Comparison of ENCODE assay signal across 10 mouse cellular contexts in genomic region chr9:107285009-107285408, GRCm38 (mm10). TPM values are rescaled to one million over a fixed set of nuclear protein-coding genes. Genes with fewer than 3 reads are reported as not detected.
DNase-seq lines count a peak whose midpoint lies in the region; ATAC-seq lines count a peak whose summit lies in the region.
"Had no signal": no experiment of that assay in that cellular context is flagged by ENCODE, and none has a peak within 500 bp of the region (broad histone marks: within the 10 kb centered on the region; RNA-seq: fewer than 3 reads in every experiment).

No protein-coding gene starts in this region.

- intact Hi-C loops in left cerebral cortex, postnatal 14 days (cut with DNase I) = no loop called here

- 10% methylated on average over 3 of the region's 3 CpGs for WGBS in liver, embryonic 13.5 days (ENCODE audit: insufficient replicate concordance)
- WGBS in stomach, embryonic 15.5 days = 15% methylated on average over 3 of the region's 3 CpGs
- 19% methylated on average over 3 of the region's 3 CpGs for WGBS in forebrain, embryonic 16.5 days
- 19% methylated on average over 3 of the region's 3 CpGs for WGBS in midbrain, embryonic 14.5 days

- ATAC-seq in common myeloid progenitor, adult 5-6 weeks (replicated peaks; ENCODE audit: low read depth, poor library complexity, severe bottlenecking) = peak; percentile 13; the same call in 1 of the 2 replicates
- ATAC-seq in liver, embryonic 13.5 days (ENCODE audit: low read depth) = no peak
- no peak for ATAC-seq in stomach, embryonic 15.5 days (ENCODE audit: insufficient read depth, low FRiP score, low read depth)
- ATAC-seq in forebrain, embryonic 16.5 days = no peak
- ATAC-seq in midbrain, embryonic 14.5 days (ENCODE audit: low FRiP score, low TSS enrichment) = no peak
- ATAC-seq: inflammation-experienced regulatory T-cells, adult 6 months had no signal

- peaks cover 60% of the 10 kb centered on the region for H3K4me1 ChIP-seq in liver, embryonic 13.5 days (replicated peaks)
- peaks cover 23% of the 10 kb centered on the region for H3K4me1 ChIP-seq in stomach, embryonic 15.5 days
- peaks cover 14% of the 10 kb centered on the region for H3K4me1 ChIP-seq in forebrain, embryonic 16.5 days (replicated peaks; ENCODE audit: control insufficient read depth, insufficient read depth, low read length)
- H3K4me1 ChIP-seq in midbrain, embryonic 14.5 days (ENCODE audit: control insufficient read depth, insufficient read depth, low read length) = peaks cover 10% of the 10 kb centered on the region

- H3K9ac ChIP-seq in liver, embryonic 13.5 days = no peak overlapping the region
- no peak overlapping the region for H3K9ac ChIP-seq in stomach, embryonic 15.5 days
- H3K9ac ChIP-seq in forebrain, embryonic 16.5 days (replicated peaks; ENCODE audit: low read depth, low read length) = no peak overlapping the region
- no peak overlapping the region for H3K9ac ChIP-seq in midbrain, embryonic 14.5 days (replicated peaks; ENCODE audit: low read length)

- H3K36me3 ChIP-seq in liver, embryonic 13.5 days = no peaks in the 10 kb centered on the region
- no peaks in the 10 kb centered on the region for H3K36me3 ChIP-seq in stomach, embryonic 15.5 days
- H3K36me3 ChIP-seq in forebrain, embryonic 16.5 days (ENCODE audit: control insufficient read depth, insufficient read depth) = no peaks in the 10 kb centered on the region
- no peaks in the 10 kb centered on the region for H3K36me3 ChIP-seq in midbrain, embryonic 14.5 days (ENCODE audit: control insufficient read depth, insufficient read depth, low read length)

- peak; percentile 53 for DNase-seq in thymus, postnatal 14 days
- DNase-seq in thymus, adult 18-20 months = no peak
- no peak for DNase-seq in liver, embryonic 13.5 days
- no peak for DNase-seq in left cerebral cortex, postnatal 14 days (ENCODE audit: low spot score in 2 of 2)
- no peak for DNase-seq in midbrain, embryonic 14.5 days

- no peaks in the 10 kb centered on the region for H3K27me3 ChIP-seq in liver, embryonic 13.5 days
- H3K27me3 ChIP-seq in stomach, embryonic 15.5 days (replicated peaks) = no peaks in the 10 kb centered on the region
- 0 out of 2 replicates have a peak, but pooled peaks cover 4% of the 10 kb centered on the region for H3K27me3 ChIP-seq in forebrain, embryonic 16.5 days (replicated peaks; ENCODE audit: control insufficient read depth, insufficient read depth, low read length)
- H3K27me3 ChIP-seq in midbrain, embryonic 14.5 days (ENCODE audit: control insufficient read depth, insufficient read depth, low read length) = peaks cover 4% of the 10 kb centered on the region; the same call in 1 of the 2 replicates

- H3K9me3 ChIP-seq in liver, embryonic 13.5 days (replicated peaks) = no peaks in the 10 kb centered on the region
- no peaks in the 10 kb centered on the region for H3K9me3 ChIP-seq in stomach, embryonic 15.5 days
- H3K9me3 ChIP-seq in forebrain, embryonic 16.5 days (ENCODE audit: control insufficient read depth, low read length) = no peaks in the 10 kb centered on the region
- H3K9me3 ChIP-seq in midbrain, embryonic 14.5 days (ENCODE audit: control insufficient read depth, low read length) = no peaks in the 10 kb centered on the region

- 0 out of 2 replicates have a peak overlapping the region, but pooled peaks have one; percentile 27 for H3K27ac ChIP-seq in liver, embryonic 13.5 days
- H3K27ac ChIP-seq in stomach, embryonic 15.5 days = peak overlapping the region; percentile 57
- H3K27ac ChIP-seq in forebrain, embryonic 16.5 days (ENCODE audit: low read length) = no peak overlapping the region
- no peak overlapping the region for H3K27ac ChIP-seq in midbrain, embryonic 14.5 days (replicated peaks; ENCODE audit: low read depth, low read length)
- H3K27ac ChIP-seq: macrophage had no signal

- H3K4me3 ChIP-seq in liver, embryonic 13.5 days (replicated peaks) = no peak overlapping the region
- no peak overlapping the region for H3K4me3 ChIP-seq in stomach, embryonic 15.5 days (replicated peaks)
- no peak overlapping the region for H3K4me3 ChIP-seq in forebrain, embryonic 16.5 days (replicated peaks; ENCODE audit: low read length)
- no peak overlapping the region for H3K4me3 ChIP-seq in midbrain, embryonic 14.5 days (replicated peaks; ENCODE audit: low read depth, low read length)

- H3K4me2 ChIP-seq in liver, embryonic 13.5 days = no peak overlapping the region
- H3K4me2 ChIP-seq in stomach, embryonic 15.5 days = 0 out of 2 replicates have a peak overlapping the region, but pooled peaks have one; percentile 21
- H3K4me2 ChIP-seq in forebrain, embryonic 16.5 days (ENCODE audit: low read length) = no peak overlapping the region
- H3K4me2 ChIP-seq in midbrain, embryonic 14.5 days (ENCODE audit: low read length) = no peak overlapping the region

RNA-seq across cellular contexts. Expression of gene Mapkapk3, which starts 4.7 kb away (rescaled TPM):
- 61.4 and 71.9 TPM in 2 replicates for total RNA-seq in common myeloid progenitor, adult 5-6 weeks (2017)
- 9.1 and 10.2 TPM in 2 replicates for polyA plus RNA-seq in liver, embryonic 13.5 days (2015; fragmentation: Nextera tagmentation; extraction: Ambion mirVana)
- polyA plus RNA-seq in stomach, embryonic 15.5 days (2015; fragmentation: Nextera tagmentation; extraction: Ambion mirVana) = 35.3 and 38.0 TPM in 2 replicates
- total RNA-seq in left cerebral cortex, postnatal 14 days (2021) = 1 to 10 TPM; 2.4 to 2.7 TPM
- polyA plus RNA-seq in forebrain, embryonic 16.5 days (2015; fragmentation: Nextera tagmentation; extraction: Ambion mirVana) = 1.4 and 1.7 TPM in 2 replicates
- polyA plus RNA-seq in midbrain, embryonic 14.5 days (2014; fragmentation: Nextera tagmentation; extraction: Ambion mirVana) = 1.5 and 1.8 TPM in 2 replicates

RNA-seq across cellular contexts. Expression of gene Cish, which starts 10.8 kb away (rescaled TPM):
- 0.27 and 0.39 TPM in 2 replicates for total RNA-seq in common myeloid progenitor, adult 5-6 weeks (2017)
- polyA plus RNA-seq in liver, embryonic 13.5 days (2015; fragmentation: Nextera tagmentation; extraction: Ambion mirVana) = 10.7 and 12.2 TPM in 2 replicates
- polyA plus RNA-seq in stomach, embryonic 15.5 days (2015; fragmentation: Nextera tagmentation; extraction: Ambion mirVana) = 12.4 and 13.5 TPM in 2 replicates
- 10 to 100 TPM in 1 of 2 experiments, 1 to 10 TPM in 1; 6.7 to 11.1 TPM for total RNA-seq in left cerebral cortex, postnatal 14 days (2021)
- polyA plus RNA-seq in forebrain, embryonic 16.5 days (2015; fragmentation: Nextera tagmentation; extraction: Ambion mirVana) = 9.2 and 11.1 TPM in 2 replicates
- 5.0 and 5.5 TPM in 2 replicates for polyA plus RNA-seq in midbrain, embryonic 14.5 days (2014; fragmentation: Nextera tagmentation; extraction: Ambion mirVana)

RNA-seq across cellular contexts. Expression of gene Hemk1, which starts 53.1 kb away (rescaled TPM):
- total RNA-seq in common myeloid progenitor, adult 5-6 weeks (2017) = 8.1 and 16.1 TPM in 2 replicates
- polyA plus RNA-seq in liver, embryonic 13.5 days (2015; fragmentation: Nextera tagmentation; extraction: Ambion mirVana) = 3.6 and 3.8 TPM in 2 replicates
- polyA plus RNA-seq in stomach, embryonic 15.5 days (2015; fragmentation: Nextera tagmentation; extraction: Ambion mirVana) = 10.6 and 11.5 TPM in 2 replicates
- total RNA-seq in left cerebral cortex, postnatal 14 days (2021) = 10 to 100 TPM; 16.5 to 16.6 TPM
- polyA plus RNA-seq in forebrain, embryonic 16.5 days (2015; fragmentation: Nextera tagmentation; extraction: Ambion mirVana) = 15.6 and 18.8 TPM in 2 replicates
- 20.9 and 21.7 TPM in 2 replicates for polyA plus RNA-seq in midbrain, embryonic 14.5 days (2014; fragmentation: Nextera tagmentation; extraction: Ambion mirVana)

RNA-seq across cellular contexts. Expression of gene Dock3, which starts 53.3 kb away (rescaled TPM):
- 0.23 and 1.6 TPM in 2 replicates for total RNA-seq in common myeloid progenitor, adult 5-6 weeks (2017)
- polyA plus RNA-seq in liver, embryonic 13.5 days (2015; fragmentation: Nextera tagmentation; extraction: Ambion mirVana) = 0.09 and 0.19 TPM in 2 replicates
- 0.62 and 0.99 TPM in 2 replicates for polyA plus RNA-seq in stomach, embryonic 15.5 days (2015; fragmentation: Nextera tagmentation; extraction: Ambion mirVana)
- 100 to 1,000 TPM; 165 to 173 TPM for total RNA-seq in left cerebral cortex, postnatal 14 days (2021)
- 23.2 and 23.6 TPM in 2 replicates for polyA plus RNA-seq in forebrain, embryonic 16.5 days (2015; fragmentation: Nextera tagmentation; extraction: Ambion mirVana)
- 20.8 and 25.7 TPM in 2 replicates for polyA plus RNA-seq in midbrain, embryonic 14.5 days (2014; fragmentation: Nextera tagmentation; extraction: Ambion mirVana)
- polyA plus RNA-seq: inflammation-experienced regulatory T-cells, adult 6 months had no signal

RNA-seq across cellular contexts. Expression of gene 6430571L13Rik, which starts 55.4 kb away (rescaled TPM):
- 0.23 and 0.44 TPM in 2 replicates for total RNA-seq in common myeloid progenitor, adult 5-6 weeks (2017)
- polyA plus RNA-seq in liver, embryonic 13.5 days (2015; fragmentation: Nextera tagmentation; extraction: Ambion mirVana) = 0.03 and 0.09 TPM in 2 replicates
- polyA plus RNA-seq in stomach, embryonic 15.5 days (2015; fragmentation: Nextera tagmentation; extraction: Ambion mirVana) = 0.28 and 0.34 TPM in 2 replicates
- total RNA-seq in left cerebral cortex, postnatal 14 days (2021) = 1 to 10 TPM; 2.4 to 3.4 TPM
- 3.3 and 5.4 TPM in 2 replicates for polyA plus RNA-seq in forebrain, embryonic 16.5 days (2015; fragmentation: Nextera tagmentation; extraction: Ambion mirVana)
- polyA plus RNA-seq in midbrain, embryonic 14.5 days (2014; fragmentation: Nextera tagmentation; extraction: Ambion mirVana) = 4.1 and 6.3 TPM in 2 replicates
- polyA plus RNA-seq: macrophage had no signal

Comparison
In these comparisons a context has a peak if more than half of its experiments do, and no peak if none do; other contexts are left out.
1. H3K27ac ChIP-seq: peak in liver, embryonic 13.5 days (single experiment) and stomach, embryonic 15.5 days (single experiment); none in forebrain, embryonic 16.5 days (single experiment) and midbrain, embryonic 14.5 days (single experiment).